7 mouse cellular contexts compared by ENCODE assay signal in the genomic region with DNA sequence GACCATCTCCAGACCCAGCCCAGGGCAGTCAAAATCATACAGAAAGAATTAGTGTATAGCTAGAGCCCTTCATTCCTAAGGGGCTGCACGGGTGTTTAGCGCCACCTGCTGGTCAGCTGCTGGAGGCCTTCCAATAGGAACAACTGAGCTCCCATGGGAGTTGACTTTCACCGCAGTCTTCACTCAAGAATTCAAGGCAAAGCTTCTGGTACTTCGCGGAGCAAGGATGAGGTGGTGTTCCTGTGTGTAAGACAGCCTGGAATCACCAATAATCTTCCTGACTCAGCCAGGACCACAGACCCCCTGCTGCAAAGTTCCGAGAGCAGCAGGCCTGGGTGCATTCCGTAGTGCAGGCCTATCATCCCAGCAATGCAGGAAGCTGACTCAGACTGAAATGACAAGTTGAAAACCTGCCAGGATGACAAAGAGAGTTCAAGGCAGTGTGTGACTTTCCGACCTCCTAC. TPM values are rescaled to one million over a fixed set of nuclear protein-coding genes. Genes with fewer than 3 reads are reported as not detected.
A peak's percentile ranks its signal among the peaks of the same experiment; 100 is the strongest.
DNase-seq lines count a peak whose midpoint lies in the region; ATAC-seq lines count a peak whose summit lies in the region.

No protein-coding gene starts in this region.

- peak; percentile 91 to 98 for DNase-seq in adrenal gland, adult (ENCODE audit: inconsistent age in 2 of 2, low spot score in 1 of 2)
- peak; percentile 93 for DNase-seq in embryo, embryonic 10 days (ENCODE audit: low spot score)
- DNase-seq in gastrocnemius, postnatal 14 days = peak; percentile 85
- DNase-seq in intestine, embryonic 14.5 days (ENCODE audit: low spot score) = peak; percentile 96
- peak; percentile 81 to 84 for DNase-seq in left cerebral cortex, postnatal 25 days (ENCODE audit: low spot score in 2 of 2)
- peak; percentile 85 for DNase-seq in midbrain, embryonic 10.5 days (ENCODE audit: low spot score)
- peak; percentile 75 for DNase-seq in skeletal muscle tissue, adult 2 months (ENCODE audit: low read depth, low spot score)

- H3K4me3 ChIP-seq in intestine, embryonic 14.5 days (ENCODE audit: low read depth, low read length) = no peak overlapping the region
- no peak overlapping the region for H3K4me3 ChIP-seq in midbrain, embryonic 10.5 days

- H3K9me3 ChIP-seq in intestine, embryonic 14.5 days (ENCODE audit: control insufficient read depth, low read length) = no peaks in the 10 kb centered on the region
- H3K9me3 ChIP-seq in midbrain, embryonic 10.5 days (replicated peaks) = no peaks in the 10 kb centered on the region

- H3K36me3 ChIP-seq in intestine, embryonic 14.5 days (ENCODE audit: control insufficient read depth, insufficient read depth, low read length) = no peaks in the 10 kb centered on the region
- H3K36me3 ChIP-seq in midbrain, embryonic 10.5 days = no peaks in the 10 kb centered on the region

- 0 out of 2 replicates have a peak, but pooled peaks cover 4% of the 10 kb centered on the region for H3K4me1 ChIP-seq in intestine, embryonic 14.5 days (replicated peaks; ENCODE audit: control insufficient read depth, insufficient read depth, low read length)
- H3K4me1 ChIP-seq in midbrain, embryonic 10.5 days = peaks cover 38% of the 10 kb centered on the region

- intact Hi-C loops in gastrocnemius, postnatal 14 days (cut with DNase I; ENCODE audit: low total_unique reads) = loop anchor here (5.0 kb wide), 1 partner anchor 106 kb away; no protein-coding TSS in a partner anchor
- intact Hi-C loops in left cerebral cortex, postnatal 25 days (cut with DNase I) = loop anchor here (2.0 kb wide), 1 partner anchor 284 kb away; no protein-coding TSS in a partner anchor

- no peak overlapping the region for H3K27ac ChIP-seq in intestine, embryonic 14.5 days (ENCODE audit: low read depth)
- H3K27ac ChIP-seq in midbrain, embryonic 10.5 days (replicated peaks) = no peak overlapping the region

- no peaks in the 10 kb centered on the region for H3K27me3 ChIP-seq in intestine, embryonic 14.5 days (replicated peaks; ENCODE audit: control insufficient read depth, insufficient read depth, low read length)
- 0 out of 2 replicates have a peak, but pooled peaks cover under 1% of the 10 kb centered on the region for H3K27me3 ChIP-seq in midbrain, embryonic 10.5 days (ENCODE audit: low read depth, poor library complexity, severe bottlenecking)

- no peak overlapping the region for H3K9ac ChIP-seq in intestine, embryonic 14.5 days (ENCODE audit: low read length)

- WGBS in intestine, embryonic 14.5 days = 28% methylated on average over 8 of the region's 8 CpGs
- WGBS in midbrain, embryonic 10.5 days = 31% methylated on average over 8 of the region's 8 CpGs

- H3K4me2 ChIP-seq in intestine, embryonic 14.5 days (ENCODE audit: low read length) = no peak overlapping the region

- peak; percentile 52 for ATAC-seq in intestine, embryonic 14.5 days (replicated peaks; ENCODE audit: low FRiP score, low TSS enrichment, low read depth)

RNA-seq across cellular contexts. Expression of a gene that starts 0.5 kb away (rescaled TPM):
- total RNA-seq in gastrocnemius, postnatal 14 days (2021) = 10 to 100 TPM; 33.3 to 62.2 TPM
- 903 and 985 TPM in 2 replicates for polyA plus RNA-seq in intestine, embryonic 14.5 days (2014; fragmentation: Nextera tagmentation; extraction: Ambion mirVana)
- total RNA-seq in left cerebral cortex, postnatal 25 days (2021) = 1,000 to 10,000 TPM; 1,069 to 1,070 TPM
- polyA plus RNA-seq in midbrain, embryonic 10.5 days (2016; fragmentation: Nextera tagmentation; extraction: Ambion mirVana) = 1,099 and 1,206 TPM in 2 replicates

RNA-seq across cellular contexts. Expression of a gene that starts 20.6 kb away (rescaled TPM):
- not detected for total RNA-seq in gastrocnemius, postnatal 14 days (2021)
- 0.31 TPM in 1 of 2 replicates, not detected in the other for polyA plus RNA-seq in intestine, embryonic 14.5 days (2014; fragmentation: Nextera tagmentation; extraction: Ambion mirVana)
- not detected for total RNA-seq in left cerebral cortex, postnatal 25 days (2021)
- not detected in 2 replicates for polyA plus RNA-seq in midbrain, embryonic 10.5 days (2016; fragmentation: Nextera tagmentation; extraction: Ambion mirVana)

RNA-seq across cellular contexts. Expression of a gene that starts 34.7 kb away (rescaled TPM):
- 10 to 100 TPM; 19.1 to 20.3 TPM for total RNA-seq in gastrocnemius, postnatal 14 days (2021)
- polyA plus RNA-seq in intestine, embryonic 14.5 days (2014; fragmentation: Nextera tagmentation; extraction: Ambion mirVana) = 23.7 and 24.1 TPM in 2 replicates
- 10 to 100 TPM; 38.8 to 44.3 TPM for total RNA-seq in left cerebral cortex, postnatal 25 days (2021)
- polyA plus RNA-seq in midbrain, embryonic 10.5 days (2016; fragmentation: Nextera tagmentation; extraction: Ambion mirVana) = 22.6 and 27.9 TPM in 2 replicates

Comparison
In these comparisons a context has a peak if more than half of its experiments do, and no peak if none do; other contexts are left out.
1. RNA of a gene that starts 0.5 kb away (total RNA-seq): 1,069 to 1,070 TPM in left cerebral cortex, postnatal 25 days; 33.3 to 62.2 TPM in gastrocnemius, postnatal 14 days; every median in the first group is over 10 times any median in the second.
2. Peak in every context shown above with its lines, with median percentiles within 50 percentile points of each other: DNase-seq.